Mouse (Mus musculus) liver, adult 2 months (tissue): ENCODE results near the gene Srp72. TPM values are rescaled to one million over a fixed set of nuclear protein-coding genes. Genes with fewer than 3 reads are reported as not detected.

ENCODE experiments used
- DNase-seq: peaks from one replicate; pipeline ENCODE4 v3.0.0-alpha.2; 2011; ENCODE audit warnings: low read depth, low spot score; ENCODE audit errors: extremely low read depth
- H3K27ac ChIP-seq: fragments of 200-500 bp; replicated peaks from 2 replicates; pipeline ENCODE4 v1.5.1; 2012; ENCODE audit warnings: low read depth, mild to moderate bottlenecking, control low read depth, inconsistent platforms, low read length; ENCODE audit not compliant: insufficient read depth
- H3K27me3 ChIP-seq: fragments of 200-500 bp; 2 replicates; pipeline ENCODE4 v1.6.1; 2012; ENCODE audit warnings: mild to moderate bottlenecking, moderate library complexity, low read length, inconsistent platforms; ENCODE audit not compliant: control insufficient read depth, insufficient read depth
- H3K36me3 ChIP-seq: fragments of 200-500 bp; 2 replicates; pipeline ENCODE4 v1.6.1; 2012; ENCODE audit warnings: low read length, inconsistent platforms; ENCODE audit not compliant: control insufficient read depth, insufficient read depth
- H3K4me1 ChIP-seq: fragments of 200-500 bp; 2 replicates; pipeline ENCODE4 v1.6.1; 2011; ENCODE audit warnings: low read length; ENCODE audit not compliant: control insufficient read depth, insufficient read depth
- H3K4me3 ChIP-seq: fragments of 200-500 bp; 2 replicates; pipeline ENCODE4 v1.5.1; 2011; ENCODE audit warnings: low read depth, mild to moderate bottlenecking, control low read depth, low read length, moderate library complexity; ENCODE audit not compliant: insufficient read depth
- H3K79me2 ChIP-seq: fragments of 200-500 bp; 2 replicates; pipeline ENCODE4 v1.6.1; 2012; ENCODE audit warnings: inconsistent platforms, mild to moderate bottlenecking, low read length, moderate library complexity; ENCODE audit not compliant: control insufficient read depth, insufficient read depth
- H3K9ac ChIP-seq: fragments of 200-500 bp; 2 replicates; pipeline ENCODE4 v1.6.1; 2012; ENCODE audit warnings: low read depth, mild to moderate bottlenecking, control low read depth, inconsistent platforms, low read length
- CTCF ChIP-seq: fragments of 200-500 bp; IDR thresholded peaks from 2 replicates; pipeline ENCODE4 v1.5.1; 2011; ENCODE audit warnings: low read depth, low read length, control low read depth
- POLR2A ChIP-seq: fragments of 200-500 bp; IDR thresholded peaks from 2 replicates; pipeline ENCODE4 v1.6.1; 2011; ENCODE audit warnings: low read length, control low read depth; ENCODE audit not compliant: insufficient read depth; ENCODE audit errors: extremely low read depth
- WGBS: fragments of 180-500 bp; shearing (Covaris S2); methylation state at CpG from one replicate; pipeline ENCODE4 v1.1.7; 2018; 5-methylcytosine and 5-hydroxymethylcytosine counted together
- polyA plus RNA-seq: library from polyadenylated mRNA; depleted of rRNA; stranded (reverse); fragments of >200 nt; gene quantifications from 2 replicates; pipeline ENCODE4 v1.2.3, GENCODE M21; 2012
- total RNA-seq: library from RNA; depleted of rRNA; stranded (reverse); fragments of >200 nt; gene quantifications from 2 replicates; pipeline ENCODE4 v1.2.3, GENCODE M21; 2014

The Srp72 gene
- total and polyA plus RNA-seq, 2 experiments, result 23.1 to 43.5 TPM

GRCm38 (mm10) chr5:76950343-76951105, 24.0 kb upstream of the Srp72 start:
- Histone ChIP-seq H3K4me3 (peak overlapping the region; percentile 77), H3K79me2 (peaks cover 23% of the 10 kb centered on the region; the same call in 1 of the 2 replicates), H3K9ac (peak overlapping the region; percentile 75), H3K27ac (peak overlapping the region; percentile 77), H3K36me3 (peaks cover 3% of the 10 kb centered on the region; the same call in 1 of the 2 replicates), H3K27me3 (no peaks in the 10 kb centered on the region), H3K4me1 (peaks cover 33% of the 10 kb centered on the region)
- under 1% methylated on average over 24 of the region's 24 CpGs for WGBS
- DNase-seq, result peak; percentile 56
- TF ChIP-seq POLR2A, result no peak
- no peak for TF ChIP-seq CTCF

DNA sequence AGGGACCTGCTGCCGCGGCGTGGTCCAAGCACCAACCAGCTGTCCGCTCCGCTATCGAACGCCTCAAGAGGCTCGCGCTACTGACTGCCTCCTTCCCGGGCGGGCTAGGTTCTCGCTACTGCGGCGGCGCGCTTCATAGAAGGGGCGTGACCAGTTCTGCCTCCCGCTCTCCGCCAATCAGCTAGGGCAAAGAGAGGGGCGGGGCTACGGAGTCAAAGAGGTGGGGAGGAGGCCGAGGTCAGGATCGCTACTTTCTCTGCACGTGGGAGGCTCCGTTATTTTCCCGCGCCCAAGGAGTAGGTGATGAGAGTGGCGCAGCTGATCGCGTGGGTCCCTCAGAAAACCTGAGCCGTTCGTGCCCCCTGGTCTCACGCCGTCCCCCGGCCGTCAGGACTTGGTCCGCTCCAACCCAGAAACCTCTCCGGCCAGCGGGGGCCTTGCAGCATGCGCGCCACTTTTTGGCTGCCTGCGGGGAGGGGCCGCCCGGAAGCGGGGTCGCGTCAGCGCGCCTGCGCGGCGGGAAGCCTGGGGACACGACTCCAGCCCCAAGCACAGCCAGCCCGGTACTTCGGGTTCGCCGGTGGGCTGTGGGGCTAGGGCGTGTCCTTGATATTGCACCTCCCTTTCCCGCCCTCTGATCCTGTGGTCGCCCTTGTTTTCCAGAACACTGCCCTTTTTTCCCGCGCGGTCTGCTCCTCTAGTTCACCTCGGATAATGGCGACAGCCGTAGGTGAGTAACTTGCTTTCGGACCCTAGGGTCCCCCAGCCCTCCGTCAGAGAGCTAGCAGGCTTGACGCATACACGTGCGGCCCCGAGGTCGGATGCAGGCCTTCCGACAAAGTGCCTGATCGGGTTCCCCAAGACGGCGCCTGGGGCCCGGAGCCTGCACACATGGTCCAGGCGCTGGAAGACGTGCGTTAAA, 23.1 kb upstream of the Srp72 start, which contains the start of the genes Paics and Ppat:
Gene Paics, plus strand, starts transcription at position 202 of the 922 bp plus-strand sequence.
Gene Ppat, minus strand, starts transcription at position 473 of the 922 bp plus-strand sequence.
- peaks cover 33% of the 10 kb centered on the region for H3K4me1 ChIP-seq
- peak within 1 kb of the TSS; percentile 96 for H3K9ac ChIP-seq
- WGBS, result under 1% methylated on average over 81 of the region's 81 CpGs
- peaks cover 3% of the 10 kb centered on the region for H3K36me3 ChIP-seq
- H3K4me3 ChIP-seq, result peak within 1 kb of the TSS; percentile 92
- TF ChIP-seq POLR2A (peak; percentile 87), CTCF (no peak)
- no peaks in the 10 kb centered on the region for H3K27me3 ChIP-seq
- H3K27ac ChIP-seq, result peak within 1 kb of the TSS; percentile 95
- H3K79me2 ChIP-seq, result peaks cover 19% of the 10 kb centered on the region; the same call in 1 of the 2 replicates
- peak; percentile 92 for DNase-seq

GRCm38 (mm10) chr5:76952112-76953040, 22.1 kb upstream of the Srp72 start:
- TF ChIP-seq CTCF (no peak), POLR2A (no peak)
- peaks cover 12% of the 10 kb centered on the region; the same call in 1 of the 2 replicates for H3K79me2 ChIP-seq
- peak; percentile 63 for DNase-seq
- H3K27me3 ChIP-seq, result no peaks in the 10 kb centered on the region
- H3K9ac ChIP-seq, result peak overlapping the region; percentile 96
- peaks cover 30% of the 10 kb centered on the region for H3K4me1 ChIP-seq
- peak overlapping the region; percentile 92 for H3K4me3 ChIP-seq
- H3K27ac ChIP-seq, result peak overlapping the region; percentile 95
- whole genome bisulfite sequencing, result 5% methylated on average over 7 of the region's 7 CpGs
- H3K36me3 ChIP-seq, result peaks cover 13% of the 10 kb centered on the region

GRCm38 (mm10) chr5:76953794-76954193, 20.7 kb upstream of the Srp72 start:
- Histone ChIP-seq H3K9ac (peak overlapping the region; percentile 77), H3K36me3 (peaks cover 27% of the 10 kb centered on the region), H3K4me3 (peak overlapping the region; percentile 38; the same call in 1 of the 2 replicates), H3K4me1 (peaks cover 25% of the 10 kb centered on the region), H3K79me2 (peaks cover 12% of the 10 kb centered on the region; the same call in 1 of the 2 replicates), H3K27me3 (no peaks in the 10 kb centered on the region), H3K27ac (peak overlapping the region; percentile 90)
- peak; percentile 98 for DNase-seq
- TF ChIP-seq POLR2A, result no peak
- TF ChIP-seq CTCF, result no peak
- WGBS, result 14% methylated on average over 3 of the region's 3 CpGs

- DNase-seq, result peak; percentile 83
- Histone ChIP-seq H3K9ac (peak overlapping the region; percentile 77), H3K36me3 (peaks cover 32% of the 10 kb centered on the region), H3K4me1 (peaks cover 25% of the 10 kb centered on the region), H3K27ac (peak overlapping the region; percentile 90), H3K4me3 (peak overlapping the region; percentile 38; the same call in 1 of the 2 replicates), H3K27me3 (no peaks in the 10 kb centered on the region), H3K79me2 (peaks cover 12% of the 10 kb centered on the region; the same call in 1 of the 2 replicates)
- WGBS, result 33% methylated on average over 6 of the region's 6 CpGs
- no peak for TF ChIP-seq POLR2A
- TF ChIP-seq CTCF, result no peak
Observed at GRCm38 (mm10) chr5:76954271-76954900, 20.1 kb upstream of the Srp72 start.
